Mouse (Mus musculus) liver, embryonic 14.5 days (tissue): Measurements from ENCODE around the gene Atat1. TPM values are rescaled to one million over a fixed set of nuclear protein-coding genes. Genes with fewer than 3 reads are reported as not detected.

Source experiments
- ATAC-seq: fragments of 200-750 bp; cut with Nextera tagmentation; 2 replicates; pipeline ENCODE4 v1.8.0; 2017; ENCODE audit warnings: moderate number of reproducible peaks, mild to moderate bottlenecking, moderate library complexity; ENCODE audit not compliant: insufficient read depth
- DNase-seq, 3 experiments: peaks; one replicate each; pipeline ENCODE4 v3.0.0-alpha.2; 2012 to 2013; ENCODE audit warnings: low read depth in 3 of 3, low spot score in 3 of 3
- H3K27ac ChIP-seq: fragments of 300-500 bp; sonication (generic); 2 replicates; pipeline ENCODE4 v1.5.1; 2014; ENCODE audit warnings: moderate library complexity, mild to moderate bottlenecking, control low read depth, inconsistent platforms
- H3K27me3 ChIP-seq: fragments of 300-500 bp; sonication (generic); 2 replicates; pipeline ENCODE4 v1.6.1; 2014; ENCODE audit warnings: mild to moderate bottlenecking, low read length, moderate library complexity; ENCODE audit not compliant: control insufficient read depth, insufficient read depth
- H3K36me3 ChIP-seq: fragments of 300-500 bp; sonication (generic); replicated peaks from 2 replicates; pipeline ENCODE4 v1.6.1; 2014; ENCODE audit warnings: low read depth; ENCODE audit not compliant: control insufficient read depth, insufficient read depth
- H3K4me1 ChIP-seq, 2 experiments: fragments of 200-500 bp in 1 of 2; fragments of 300-500 bp in 1 of 2; sonication (generic) in 1 of 2; replicated peaks; 2 replicates each; pipeline ENCODE4 v1.6.1; 2012 to 2014; ENCODE audit warnings: antibody characterized with exemption in 1 of 2, inconsistent platforms in 1 of 2, low read length in 1 of 2; ENCODE audit not compliant: control insufficient read depth in 2 of 2, insufficient read depth in 2 of 2
- H3K4me2 ChIP-seq: fragments of 300-500 bp; sonication (generic); 2 replicates; pipeline ENCODE4 v1.6.1; 2014; ENCODE audit warnings: low read depth, mild to moderate bottlenecking, control low read depth, moderate library complexity
- H3K4me3 ChIP-seq, 2 experiments: fragments of 200-500 bp in 1 of 2; fragments of 300-500 bp in 1 of 2; sonication (generic) in 1 of 2; 2 replicates each; pipeline ENCODE4 v1.5.1; 2012 to 2014; ENCODE audit warnings: low read depth in 2 of 2, low read length in 2 of 2, mild to moderate bottlenecking in 2 of 2, control low read depth in 1 of 2, inconsistent platforms in 1 of 2, moderate library complexity in 1 of 2; ENCODE audit not compliant: insufficient read depth in 1 of 2
- H3K9ac ChIP-seq: fragments of 300-500 bp; sonication (generic); replicated peaks from 2 replicates; pipeline ENCODE4 v1.6.1; 2014; ENCODE audit warnings: mild to moderate bottlenecking, control low read depth, moderate library complexity
- H3K9me3 ChIP-seq: fragments of 300-500 bp; sonication (generic); 2 replicates; pipeline ENCODE4 v1.6.1; 2016; ENCODE audit warnings: low read length, mixed read lengths; ENCODE audit not compliant: control insufficient read depth
- CTCF ChIP-seq: IDR thresholded peaks from 2 replicates; pipeline ENCODE4 v1.5.1; 2016; ENCODE audit warnings: antibody characterized with exemption, low read depth, control low read depth
- EP300 ChIP-seq: IDR thresholded peaks from 2 replicates; pipeline ENCODE4 v1.6.1; 2016; ENCODE audit warnings: antibody characterized with exemption, low read depth
- WGBS: fragments of 180-500 bp; shearing (Covaris S2); extraction: QIAGEN DNeasy Blood & Tissue Kit; methylation state at CpG from one replicate; pipeline ENCODE4 v1.1.7; 2014; ENCODE audit not compliant: insufficient replicate concordance; 5-methylcytosine and 5-hydroxymethylcytosine counted together
- polyA plus RNA-seq, 2 experiments: library from polyadenylated mRNA; depleted of rRNA in 1 of 2; stranded (reverse) in 1 of 2; unstranded in 1 of 2; fragments of >200 nt; fragmentation: Nextera tagmentation in 1 of 2; extraction: Ambion mirVana in 1 of 2; gene quantifications; 2 replicates each; pipeline versions ENCODE4 v1.2.1 to v1.2.3; 2012 to 2014

Gene Atat1
- polyA plus RNA-seq, 2 experiments = 3.3 to 8.5 TPM

DNA sequence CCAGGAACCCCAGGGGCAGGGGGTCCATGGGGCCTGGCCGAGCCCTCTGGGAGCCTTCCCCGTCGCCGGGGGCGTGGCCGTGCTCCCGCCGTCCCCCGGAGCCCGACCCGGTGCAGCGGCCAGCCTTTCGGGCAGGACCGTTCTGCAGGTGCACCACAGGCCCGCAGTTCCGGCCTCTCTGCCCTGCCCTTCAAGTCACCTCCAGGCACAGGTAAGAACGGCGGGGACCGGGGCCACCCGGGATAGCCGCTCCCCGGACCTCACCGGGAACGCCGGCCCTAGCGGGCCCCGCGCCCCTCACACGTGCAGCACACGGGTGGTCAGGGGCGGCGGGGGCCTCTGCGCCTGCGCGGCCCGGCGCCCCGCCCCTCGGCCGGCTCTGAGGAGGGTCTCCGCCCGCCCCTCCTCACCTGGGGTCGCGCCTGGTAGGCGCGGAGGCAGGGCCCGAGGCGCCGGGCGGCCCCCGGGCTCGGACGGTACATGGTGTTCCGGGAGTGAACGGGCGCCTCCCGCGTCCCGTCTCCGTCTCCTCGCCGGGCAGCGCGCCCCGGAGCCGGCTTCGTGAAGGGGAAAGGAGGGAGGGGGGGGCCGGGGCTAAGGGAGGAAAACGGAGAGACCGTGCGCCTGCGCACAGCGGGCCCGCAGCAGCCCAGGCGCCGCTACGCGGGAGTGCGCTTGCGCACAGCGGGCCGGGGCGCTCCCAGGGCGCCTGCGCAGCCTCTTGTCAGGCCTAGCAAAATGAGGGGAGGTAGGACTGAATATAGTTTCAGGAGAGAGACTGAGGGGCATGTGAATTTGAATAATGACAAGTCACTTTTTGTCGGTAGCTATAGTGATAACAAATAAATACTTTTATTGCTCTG lies 12.9 kb downstream of the Atat1 start, which contains the start of gene 2310061I04Rik:
2310061I04Rik (minus strand) TSS at position 651 of the 863 bp plus-strand sequence.
- H3K27ac ChIP-seq = peak within 1 kb of the TSS; percentile 65
- peak within 1 kb of the TSS; percentile 72 for H3K9ac ChIP-seq
- H3K9me3 ChIP-seq = no peaks in the 10 kb centered on the region
- no peak for TF ChIP-seq EP300
- no peak for TF ChIP-seq CTCF
- ATAC-seq (peak; percentile 88), DNase-seq (peak in 2 of 3 experiments; percentile 76 to 79)
- peak within 1 kb of the TSS; percentile 67 to 81 for H3K4me3 ChIP-seq
- peak within 1 kb of the TSS; percentile 90 for H3K4me2 ChIP-seq
- peaks cover 9% of the 10 kb centered on the region for H3K36me3 ChIP-seq
- WGBS = under 1% methylated on average over 73 of the region's 86 CpGs
- no peaks in the 10 kb centered on the region for H3K27me3 ChIP-seq
- H3K4me1 ChIP-seq = peaks cover 7 to 22% of the 10 kb centered on the region in 2 experiments; a peak in 3 of 4 replicates

DNA sequence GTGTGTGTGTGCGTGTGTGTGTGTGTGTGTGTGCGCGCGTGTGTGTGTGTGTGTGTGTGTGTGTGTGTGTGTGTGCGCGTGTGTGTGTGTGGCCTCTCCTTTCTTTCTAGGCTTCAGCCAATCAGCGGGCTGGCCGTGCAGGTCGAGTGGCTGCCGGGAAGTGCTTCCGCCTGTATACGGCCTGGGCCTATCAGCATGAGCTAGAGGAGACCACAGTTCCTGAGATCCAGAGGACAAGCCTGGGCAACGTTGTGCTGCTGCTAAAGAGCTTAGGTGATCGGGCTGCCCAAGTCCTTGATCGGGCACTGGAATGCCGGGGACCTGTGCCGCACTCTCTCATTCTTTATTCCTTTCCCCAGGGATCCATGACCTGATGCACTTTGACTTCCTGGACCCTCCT lies 22.1 kb downstream of the Atat1 start:
- ATAC-seq (no peak), DNase-seq (no peak)
- TF ChIP-seq EP300 (no peak), CTCF (no peak)
- H3K36me3 ChIP-seq = peaks cover 85% of the 10 kb centered on the region
- H3K27ac ChIP-seq = no peak overlapping the region
- H3K9me3 ChIP-seq = no peaks in the 10 kb centered on the region
- no peak overlapping the region for H3K4me3 ChIP-seq
- H3K4me2 ChIP-seq = no peak overlapping the region
- no peaks in the 10 kb centered on the region for H3K4me1 ChIP-seq
- no peak overlapping the region for H3K9ac ChIP-seq
- H3K27me3 ChIP-seq = no peaks in the 10 kb centered on the region
- 78% methylated on average over 16 of the region's 17 CpGs for WGBS

DNA sequence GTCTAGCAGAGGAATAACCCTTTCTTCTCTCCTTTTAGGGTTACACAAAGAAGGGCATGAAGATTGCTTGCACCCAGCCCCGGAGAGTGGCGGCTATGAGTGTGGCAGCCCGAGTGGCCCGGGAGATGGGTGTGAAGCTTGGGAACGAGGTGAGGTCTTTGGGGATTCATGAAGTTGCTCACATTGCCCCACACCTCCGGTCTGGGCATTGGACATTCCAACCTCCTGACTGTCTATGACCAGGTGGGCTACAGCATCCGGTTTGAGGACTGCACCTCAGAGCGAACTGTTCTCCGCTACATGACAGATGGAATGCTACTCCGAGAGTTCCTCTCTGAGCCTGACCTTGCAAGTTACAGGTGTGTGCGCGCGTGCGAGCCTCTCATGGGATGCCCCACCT lies 26.1 kb downstream of the Atat1 start:
- Histone ChIP-seq H3K4me3 (no peak overlapping the region), H3K27ac (no peak overlapping the region), H3K9ac (no peak overlapping the region), H3K4me2 (no peak overlapping the region), H3K4me1 (peaks cover 4 to 7% of the 10 kb centered on the region in 2 experiments; a peak in 2 of 4 replicates), H3K36me3 (peaks cover 53% of the 10 kb centered on the region), H3K9me3 (no peaks in the 10 kb centered on the region), H3K27me3 (no peaks in the 10 kb centered on the region)
- 89% methylated on average over 14 of the region's 14 CpGs for WGBS
- TF ChIP-seq CTCF (no peak), EP300 (no peak)
- DNase-seq (no peak), ATAC-seq (no peak)

DNA sequence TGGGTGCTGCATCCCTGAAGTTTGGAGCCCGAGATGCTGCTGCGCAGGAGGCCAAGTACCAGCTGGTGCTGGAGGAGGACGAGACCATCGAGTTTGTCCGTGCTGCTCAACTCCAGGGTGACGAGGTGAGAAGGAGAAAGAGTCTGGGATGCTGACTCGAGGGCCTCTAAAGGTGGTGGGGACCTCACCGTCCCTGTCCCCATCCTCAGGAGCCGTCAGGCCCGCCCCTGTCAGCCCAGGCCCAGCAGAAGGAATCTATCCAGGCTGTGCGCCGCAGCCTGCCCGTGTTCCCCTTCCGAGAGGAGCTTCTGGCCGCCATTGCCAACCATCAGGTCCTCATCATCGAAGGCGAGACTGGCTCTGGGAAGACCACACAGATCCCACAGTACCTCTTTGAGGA lies 27.0 kb downstream of the Atat1 start:
- Histone ChIP-seq H3K4me1 (peaks cover 4 to 7% of the 10 kb centered on the region in 2 experiments; a peak in 2 of 4 replicates), H3K4me2 (no peak overlapping the region), H3K27ac (no peak overlapping the region), H3K9ac (no peak overlapping the region), H3K27me3 (no peaks in the 10 kb centered on the region), H3K4me3 (no peak overlapping the region), H3K9me3 (no peaks in the 10 kb centered on the region), H3K36me3 (peaks cover 45% of the 10 kb centered on the region)
- no peak for TF ChIP-seq CTCF
- TF ChIP-seq EP300 = no peak
- no peak for ATAC-seq
- WGBS = 90% methylated on average over 17 of the region's 17 CpGs
- no peak for DNase-seq
